Mouse (Mus musculus): ENCODE results near the gene Cep41. TPM values are rescaled to one million over a fixed set of nuclear protein-coding genes. Genes with fewer than 3 reads are reported as not detected.

Gene Cep41
- polyA plus RNA-seq, 1 experiment from 2014 or later = 2.8 TPM

DNA sequence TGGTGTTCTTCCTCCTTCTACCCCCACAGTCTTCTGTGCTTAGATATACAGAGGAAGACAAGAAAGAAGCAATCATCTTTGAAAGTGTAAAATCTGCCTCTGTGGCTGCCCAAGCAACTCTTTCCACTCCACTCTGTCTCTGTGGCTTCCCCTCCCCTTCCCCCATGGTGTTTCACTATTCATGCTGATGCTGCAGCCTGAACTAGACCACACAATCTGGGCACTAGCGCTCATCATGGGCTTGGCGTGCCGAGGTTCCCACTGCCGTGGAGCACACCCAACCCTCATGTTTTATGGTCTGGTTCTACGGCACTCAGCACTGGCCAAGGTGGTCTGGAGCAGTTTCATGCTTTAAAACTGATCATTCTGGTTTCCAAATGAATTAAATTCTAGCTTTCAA is 21.9 kb downstream of the Cep41 start:
- TF ChIP-seq CTCF (IDR thresholded peaks at IDR 0.05; ENCODE audit: low read depth) = no peak
- no peak for TF ChIP-seq EP300 (IDR thresholded peaks at IDR 0.05; ENCODE audit: low read depth)
- Histone ChIP-seq H3K36me3 (replicated peaks; ENCODE audit: insufficient read depth, low read length) (no peaks in the 10 kb centered on the region), H3K9ac (replicated peaks) (no peak overlapping the region), H3K9me3 (ENCODE audit: low read length) (no peaks in the 10 kb centered on the region), H3K4me3 (ENCODE audit: low read depth, low read length) (no peak overlapping the region), H3K27ac (ENCODE audit: low read depth) (no peak overlapping the region), H3K4me2 (ENCODE audit: low read depth, low read length) (no peak overlapping the region), H3K4me1 (ENCODE audit: insufficient read depth) (peaks cover 8% of the 10 kb centered on the region; the same call in 1 of the 2 replicates), H3K27me3 (ENCODE audit: insufficient read depth, low read length) (no peaks in the 10 kb centered on the region)
- DNase-seq (no peak), ATAC-seq (no peak)
- WGBS (ENCODE audit: insufficient replicate concordance) = 68% methylated on average over 5 of the region's 5 CpGs

DNA sequence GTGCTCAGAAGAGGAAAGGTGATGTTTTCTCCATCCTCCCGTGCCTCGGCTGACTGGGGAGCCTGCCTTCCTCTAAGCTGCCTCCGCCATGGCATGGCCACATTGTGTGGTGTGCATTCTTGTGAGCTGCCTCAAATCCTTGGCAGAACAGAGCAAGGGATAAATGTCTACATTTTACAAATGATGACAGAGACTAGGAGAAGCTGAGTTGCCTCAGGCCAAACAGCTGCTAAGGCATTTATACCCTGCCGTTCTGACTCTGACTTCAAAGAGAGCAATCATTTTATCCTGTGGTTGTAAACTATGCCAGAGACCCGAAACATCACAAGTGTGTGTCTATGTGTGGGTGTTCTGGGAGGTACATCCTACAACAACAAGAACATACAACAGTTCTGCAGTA is 26.0 kb downstream of the Cep41 start:
- H3K36me3 ChIP-seq (replicated peaks; ENCODE audit: insufficient read depth, low read length) = no peaks in the 10 kb centered on the region
- H3K27ac ChIP-seq (ENCODE audit: low read depth) = no peak overlapping the region
- no peaks in the 10 kb centered on the region for H3K27me3 ChIP-seq (ENCODE audit: insufficient read depth, low read length)
- no peak overlapping the region for H3K9ac ChIP-seq (replicated peaks)
- H3K4me1 ChIP-seq (ENCODE audit: insufficient read depth) = no peaks in the 10 kb centered on the region
- 82% methylated on average over 5 of the region's 5 CpGs for WGBS (ENCODE audit: insufficient replicate concordance)
- DNase-seq = no peak
- no peak overlapping the region for H3K4me3 ChIP-seq (ENCODE audit: low read depth, low read length)
- TF ChIP-seq CTCF (IDR thresholded peaks at IDR 0.05; ENCODE audit: low read depth) (no peak), EP300 (IDR thresholded peaks at IDR 0.05; ENCODE audit: low read depth) (no peak)
- ATAC-seq = no peak
- no peaks in the 10 kb centered on the region for H3K9me3 ChIP-seq (ENCODE audit: low read length)
- no peak overlapping the region for H3K4me2 ChIP-seq (ENCODE audit: low read depth, low read length)

DNA sequence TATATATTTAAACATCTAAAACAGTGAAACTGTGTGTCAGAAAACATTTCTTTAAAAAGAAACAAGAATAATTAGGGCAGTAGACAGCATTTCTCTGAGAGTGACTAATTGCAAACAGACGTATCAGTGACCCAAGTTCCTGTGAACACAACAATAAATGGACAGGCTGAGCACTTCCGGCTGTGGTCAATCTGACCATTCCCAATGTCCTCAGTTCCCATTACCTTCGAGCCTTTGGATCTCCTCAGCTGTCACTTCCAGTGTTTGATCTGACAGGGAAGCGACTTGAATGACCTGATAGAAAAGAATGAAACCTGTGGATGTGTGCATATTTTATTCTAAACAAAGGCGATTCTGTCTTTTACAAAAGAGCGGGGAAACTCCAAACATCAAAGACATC is 27.5 kb downstream of the Cep41 start:
- WGBS (ENCODE audit: insufficient replicate concordance) = 77% methylated on average over 6 of the region's 6 CpGs
- Histone ChIP-seq H3K27ac (ENCODE audit: low read depth) (no peak overlapping the region), H3K4me2 (ENCODE audit: low read depth, low read length) (no peak overlapping the region)

GRCm38 (mm10) chr6:30665296-30665695 is 28.3 kb downstream of the Cep41 start:
- H3K4me3 ChIP-seq (ENCODE audit: low read depth, low read length) = no peak overlapping the region
- no peak for TF ChIP-seq CTCF (IDR thresholded peaks at IDR 0.05; ENCODE audit: low read depth)
- no peak for TF ChIP-seq EP300 (IDR thresholded peaks at IDR 0.05; ENCODE audit: low read depth)
- no peaks in the 10 kb centered on the region for H3K9me3 ChIP-seq (ENCODE audit: low read length)
- WGBS (ENCODE audit: insufficient replicate concordance) = 54% methylated on average over 4 of the region's 4 CpGs
- DNase-seq (no peak), ATAC-seq (no peak)
- no peaks in the 10 kb centered on the region for H3K27me3 ChIP-seq (ENCODE audit: insufficient read depth, low read length)
- H3K4me1 ChIP-seq (ENCODE audit: insufficient read depth) = no peaks in the 10 kb centered on the region
- H3K27ac ChIP-seq (ENCODE audit: low read depth) = peak overlapping the region; percentile 24; the same call in 1 of the 2 replicates
- H3K36me3 ChIP-seq (replicated peaks; ENCODE audit: insufficient read depth, low read length) = no peaks in the 10 kb centered on the region
- no peak overlapping the region for H3K4me2 ChIP-seq (ENCODE audit: low read depth, low read length)
- H3K9ac ChIP-seq (replicated peaks) = no peak overlapping the region

More for the DNA sequence above, 27.5 kb downstream of the Cep41 start:
- Histone ChIP-seq H3K36me3 (replicated peaks; ENCODE audit: insufficient read depth, low read length) (no peaks in the 10 kb centered on the region), H3K9me3 (ENCODE audit: low read length) (no peaks in the 10 kb centered on the region), H3K9ac (replicated peaks) (no peak overlapping the region), H3K4me3 (ENCODE audit: low read depth, low read length) (no peak overlapping the region), H3K4me1 (ENCODE audit: insufficient read depth) (no peaks in the 10 kb centered on the region), H3K27me3 (ENCODE audit: insufficient read depth, low read length) (no peaks in the 10 kb centered on the region)
- no peak for TF ChIP-seq EP300 (IDR thresholded peaks at IDR 0.05; ENCODE audit: low read depth)
- no peak for TF ChIP-seq CTCF (IDR thresholded peaks at IDR 0.05; ENCODE audit: low read depth)
- ATAC-seq (no peak), DNase-seq (no peak)

DNA sequence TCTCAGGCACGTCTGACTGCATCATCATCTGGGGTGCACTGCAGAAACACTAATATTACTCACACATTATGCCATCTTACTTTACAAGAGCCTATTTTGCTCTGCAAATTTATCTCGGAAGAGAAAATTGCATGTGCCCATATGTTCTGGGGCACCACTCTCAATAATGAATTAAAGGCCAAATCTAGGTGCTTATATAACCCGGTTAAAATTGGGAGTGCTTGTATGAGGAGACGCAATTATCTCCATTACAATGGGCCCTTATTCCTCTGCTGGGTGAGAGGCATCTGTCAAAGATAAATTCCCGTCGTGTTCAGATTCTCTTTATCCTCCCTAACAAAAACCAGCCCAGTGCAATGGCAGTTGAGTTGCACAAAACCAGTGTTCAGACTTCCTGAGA is 28.8 kb downstream of the Cep41 start:
- WGBS (ENCODE audit: insufficient replicate concordance) = 68% methylated on average over 6 of the region's 6 CpGs
- Histone ChIP-seq H3K27ac (ENCODE audit: low read depth) (no peak overlapping the region), H3K9ac (replicated peaks) (no peak overlapping the region), H3K4me1 (ENCODE audit: insufficient read depth) (no peaks in the 10 kb centered on the region), H3K27me3 (ENCODE audit: insufficient read depth, low read length) (no peaks in the 10 kb centered on the region), H3K4me2 (ENCODE audit: low read depth, low read length) (no peak overlapping the region), H3K9me3 (ENCODE audit: low read length) (no peaks in the 10 kb centered on the region), H3K36me3 (replicated peaks; ENCODE audit: insufficient read depth, low read length) (no peaks in the 10 kb centered on the region), H3K4me3 (ENCODE audit: low read depth, low read length) (no peak overlapping the region)
- ATAC-seq (no peak), DNase-seq (no peak)
- TF ChIP-seq CTCF (IDR thresholded peaks at IDR 0.05; ENCODE audit: low read depth) (no peak), EP300 (IDR thresholded peaks at IDR 0.05; ENCODE audit: low read depth) (no peak)

- H3K4me2 ChIP-seq (ENCODE audit: low read depth, low read length) = no peak overlapping the region
- H3K27me3 ChIP-seq (ENCODE audit: insufficient read depth, low read length) = no peaks in the 10 kb centered on the region
- H3K36me3 ChIP-seq (replicated peaks; ENCODE audit: insufficient read depth, low read length) = no peaks in the 10 kb centered on the region
- WGBS (ENCODE audit: insufficient replicate concordance) = 46% methylated on average over 9 of the region's 9 CpGs
- no peak overlapping the region for H3K4me3 ChIP-seq (ENCODE audit: low read depth, low read length)
- no peaks in the 10 kb centered on the region for H3K9me3 ChIP-seq (ENCODE audit: low read length)
- no peak for DNase-seq
- H3K27ac ChIP-seq (ENCODE audit: low read depth) = no peak overlapping the region
- no peaks in the 10 kb centered on the region for H3K4me1 ChIP-seq (ENCODE audit: insufficient read depth)
- TF ChIP-seq EP300 (IDR thresholded peaks at IDR 0.05; ENCODE audit: low read depth) (no peak), CTCF (IDR thresholded peaks at IDR 0.05; ENCODE audit: low read depth) (no peak)
- no peak overlapping the region for H3K9ac ChIP-seq (replicated peaks)
- ATAC-seq = no peak
These were observed 34.9 kb downstream of the Cep41 start for GRCm38 (mm10) chr6:30658619-30659018.

DNA sequence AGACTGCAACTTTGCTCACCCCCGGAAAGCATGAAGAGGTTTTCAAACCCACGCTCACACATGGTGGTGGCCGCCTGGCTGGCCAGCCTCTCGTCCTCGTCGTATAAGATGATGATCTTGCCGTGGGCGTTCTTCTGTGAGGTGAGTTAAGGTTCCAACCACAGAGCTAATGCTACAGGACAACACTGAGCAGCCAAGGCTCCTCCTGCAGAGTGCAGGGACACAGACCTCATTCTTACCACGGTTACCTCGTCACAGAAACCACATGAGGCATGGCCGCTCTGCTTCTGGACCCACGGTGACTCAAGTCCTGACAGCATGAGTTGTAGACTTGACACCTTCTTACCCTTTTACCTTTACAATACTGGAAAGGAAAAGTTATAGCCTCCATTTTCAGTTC is 36.3 kb downstream of the Cep41 start:
- Histone ChIP-seq H3K36me3 (replicated peaks; ENCODE audit: insufficient read depth, low read length) (no peaks in the 10 kb centered on the region), H3K4me2 (ENCODE audit: low read depth, low read length) (no peak overlapping the region), H3K27ac (ENCODE audit: low read depth) (no peak overlapping the region), H3K4me3 (ENCODE audit: low read depth, low read length) (no peak overlapping the region), H3K9me3 (ENCODE audit: low read length) (no peaks in the 10 kb centered on the region), H3K4me1 (ENCODE audit: insufficient read depth) (no peaks in the 10 kb centered on the region), H3K9ac (replicated peaks) (no peak overlapping the region), H3K27me3 (ENCODE audit: insufficient read depth, low read length) (no peaks in the 10 kb centered on the region)
- TF ChIP-seq EP300 (IDR thresholded peaks at IDR 0.05; ENCODE audit: low read depth) (no peak), CTCF (IDR thresholded peaks at IDR 0.05; ENCODE audit: low read depth) (no peak)
- DNase-seq (no peak), ATAC-seq (no peak)
- WGBS (ENCODE audit: insufficient replicate concordance) = 87% methylated on average over 12 of the region's 12 CpGs
